Mouse (Mus musculus): Measurements from ENCODE around the gene Smim8. TPM values are rescaled to one million over a fixed set of nuclear protein-coding genes. Genes with fewer than 3 reads are reported as not detected.

Smim8 gene
- polyA plus RNA-seq (2016; fragmentation: Nextera tagmentation; extraction: Ambion mirVana), result 34.8 and 34.9 TPM in 2 replicates

DNA sequence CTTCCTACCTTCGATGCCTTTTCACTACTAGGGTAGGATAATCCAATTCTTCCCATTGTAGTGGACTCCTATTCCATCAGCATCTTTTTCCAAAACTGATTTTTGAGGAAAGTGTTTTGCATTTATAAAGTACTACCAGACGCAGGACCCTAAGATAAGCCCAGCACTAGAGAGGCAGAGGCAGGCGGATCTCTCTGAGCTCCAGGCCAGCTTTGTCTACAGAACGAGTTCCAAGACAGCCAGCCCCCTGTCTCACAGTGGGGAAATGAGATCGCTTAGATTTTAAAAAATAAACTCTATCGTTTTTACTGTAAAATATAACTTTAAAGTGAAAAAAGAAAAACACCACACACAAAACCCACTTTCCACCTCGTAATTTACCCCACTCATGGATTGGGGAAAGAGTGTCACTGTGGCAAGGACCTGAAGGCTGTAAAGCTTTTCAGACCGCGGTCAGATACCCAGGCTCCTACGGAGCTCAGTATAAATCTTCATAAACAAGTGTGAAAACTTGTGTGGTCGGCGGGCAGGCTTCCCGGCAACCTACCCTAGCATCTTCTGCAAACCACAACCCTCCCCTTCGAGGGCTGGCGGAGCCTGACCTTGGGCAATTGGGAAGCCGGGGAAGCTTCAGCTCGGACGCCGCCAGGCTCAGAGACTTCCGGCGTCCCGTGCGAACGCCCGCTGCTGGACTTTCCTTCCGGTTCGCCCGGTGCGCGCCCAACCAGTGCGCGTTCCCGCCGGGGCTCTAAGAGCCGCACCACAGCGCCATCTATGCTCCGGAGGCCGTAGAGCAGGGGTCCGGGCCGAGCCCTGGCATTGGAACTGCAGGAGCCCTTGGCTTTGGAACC lies at the start of gene Smim8:
Gene Smim8 (minus strand): TSS at position 747 of the 851 bp plus-strand sequence.
- WGBS, result 6% methylated on average over 40 of the region's 40 CpGs
- Histone ChIP-seq H3K36me3 (replicated peaks) (no peaks in the 10 kb centered on the region), H3K4me1 (0 out of 2 replicates have a peak, but pooled peaks cover 3% of the 10 kb centered on the region), H3K4me3 (peak within 1 kb of the TSS; percentile 75), H3K27ac (replicated peaks) (peak within 1 kb of the TSS; percentile 88), H3K27me3 (replicated peaks; ENCODE audit: low read depth, poor library complexity, severe bottlenecking) (no peaks in the 10 kb centered on the region), H3K9me3 (no peaks in the 10 kb centered on the region)
- DNase-seq (ENCODE audit: low spot score), result peak; percentile 94

DNA sequence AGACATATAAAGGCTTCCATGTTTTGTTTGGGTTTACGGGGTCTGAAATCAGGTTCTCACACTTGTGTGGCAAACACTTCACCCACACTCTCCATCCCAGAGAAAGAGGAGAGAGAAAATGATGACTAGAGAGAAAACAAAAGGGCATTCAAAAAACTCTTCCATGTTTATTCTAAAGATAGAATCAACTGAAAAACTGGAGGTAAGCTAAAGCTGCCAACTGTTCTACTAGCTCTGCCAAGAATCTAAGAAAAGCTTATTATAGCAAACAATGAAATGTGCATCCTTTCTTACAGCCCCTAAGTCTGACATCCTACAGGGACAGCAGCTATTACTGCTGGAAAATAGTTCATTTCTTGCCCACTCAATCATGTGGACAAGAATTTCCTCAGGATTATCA lies 45.7 kb upstream of the Smim8 start:
- WGBS, result 89% methylated on average over 1 of the region's 1 CpGs

GRCm38 (mm10) chr4:34819904-34820303 lies 41.7 kb upstream of the Smim8 start:
- Histone ChIP-seq H3K27me3 (replicated peaks; ENCODE audit: low read depth, poor library complexity, severe bottlenecking) (no peaks in the 10 kb centered on the region), H3K9me3 (no peaks in the 10 kb centered on the region), H3K4me3 (no peak overlapping the region), H3K36me3 (replicated peaks) (peaks cover 73% of the 10 kb centered on the region), H3K27ac (replicated peaks) (no peak overlapping the region), H3K4me1 (no peaks in the 10 kb centered on the region)
- DNase-seq (ENCODE audit: low spot score), result no peak
- 91% methylated on average over 4 of the region's 4 CpGs for WGBS

More for the DNA sequence above, 45.7 kb upstream of the Smim8 start:
- Histone ChIP-seq H3K9me3 (no peaks in the 10 kb centered on the region), H3K36me3 (replicated peaks) (peaks cover 56% of the 10 kb centered on the region), H3K27me3 (replicated peaks; ENCODE audit: low read depth, poor library complexity, severe bottlenecking) (no peaks in the 10 kb centered on the region), H3K4me3 (no peak overlapping the region), H3K27ac (replicated peaks) (no peak overlapping the region), H3K4me1 (no peaks in the 10 kb centered on the region)
- no peak for DNase-seq (ENCODE audit: low spot score)

DNA sequence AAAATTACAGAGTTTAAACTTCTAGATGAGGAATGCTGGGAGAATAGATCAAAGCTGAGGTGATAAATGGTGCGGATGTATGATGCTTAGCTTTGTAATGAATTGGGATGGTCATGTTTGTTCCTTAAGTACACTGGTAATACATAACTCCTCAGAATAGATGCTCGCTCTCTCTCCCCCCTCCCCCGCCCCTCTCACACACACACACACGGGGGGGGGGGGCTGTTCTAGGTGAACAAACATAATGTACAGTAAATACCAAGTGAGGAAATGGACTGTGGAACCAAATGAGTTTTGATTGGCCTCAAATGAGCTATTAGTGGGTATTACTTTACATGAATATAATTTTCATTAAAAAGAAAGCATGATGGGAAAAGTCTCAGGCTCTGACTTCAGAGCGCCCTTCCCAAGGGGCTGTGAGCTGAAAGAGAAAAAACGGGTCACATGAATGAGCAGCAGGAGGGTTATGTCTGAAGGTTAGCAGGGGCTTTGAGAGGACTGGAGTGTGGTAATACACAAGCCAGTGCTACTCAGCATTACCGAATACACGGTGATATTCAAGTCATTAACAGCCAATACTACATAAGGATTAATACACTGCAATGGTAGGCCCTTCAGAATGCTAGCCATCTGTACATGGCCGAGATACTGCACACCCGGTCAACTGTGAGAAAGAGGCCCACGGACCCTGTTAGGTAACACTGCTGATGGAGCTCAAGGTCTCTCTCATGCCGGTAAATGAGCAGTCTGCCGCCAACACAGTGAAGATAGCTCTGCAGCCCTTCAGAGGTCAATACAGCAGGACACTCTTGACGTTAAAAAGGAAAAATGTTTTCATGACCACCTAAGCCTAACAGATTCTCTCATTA lies 23.2 kb upstream of the Smim8 start:
- Histone ChIP-seq H3K27me3 (replicated peaks; ENCODE audit: low read depth, poor library complexity, severe bottlenecking) (no peaks in the 10 kb centered on the region), H3K4me1 (no peaks in the 10 kb centered on the region), H3K27ac (replicated peaks) (no peak overlapping the region), H3K9me3 (no peaks in the 10 kb centered on the region), H3K36me3 (replicated peaks) (peaks cover 29% of the 10 kb centered on the region), H3K4me3 (no peak overlapping the region)
- DNase-seq (ENCODE audit: low spot score), result no peak
- WGBS, result 85% methylated on average over 14 of the region's 14 CpGs

DNA sequence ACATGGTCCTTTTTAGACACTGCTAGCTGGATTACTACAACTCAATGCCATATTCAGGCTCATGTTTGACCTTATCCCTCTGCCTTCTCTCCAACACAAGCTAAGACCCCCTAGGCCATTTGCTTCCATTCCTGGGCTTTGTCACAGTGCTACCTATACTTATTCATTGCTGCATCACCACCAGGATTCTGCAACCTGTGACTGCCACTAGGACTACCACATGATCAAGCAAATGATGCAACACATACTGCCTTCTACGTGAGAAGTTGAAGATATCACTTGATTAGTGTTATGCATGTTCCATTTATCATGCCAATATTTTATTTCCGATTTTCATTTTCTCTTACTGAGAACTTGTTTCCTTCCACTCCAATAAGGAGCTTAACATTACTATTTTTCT lies 19.8 kb upstream of the Smim8 start:
- WGBS, result 90% methylated on average over 2 of the region's 2 CpGs
- no peak for DNase-seq (ENCODE audit: low spot score)
- H3K9me3 ChIP-seq, result no peaks in the 10 kb centered on the region
- peaks cover 5% of the 10 kb centered on the region for H3K36me3 ChIP-seq (replicated peaks)
- no peaks in the 10 kb centered on the region for H3K27me3 ChIP-seq (replicated peaks; ENCODE audit: low read depth, poor library complexity, severe bottlenecking)
- no peaks in the 10 kb centered on the region for H3K4me1 ChIP-seq
- H3K4me3 ChIP-seq, result no peak overlapping the region
- H3K27ac ChIP-seq (replicated peaks), result no peak overlapping the region

DNA sequence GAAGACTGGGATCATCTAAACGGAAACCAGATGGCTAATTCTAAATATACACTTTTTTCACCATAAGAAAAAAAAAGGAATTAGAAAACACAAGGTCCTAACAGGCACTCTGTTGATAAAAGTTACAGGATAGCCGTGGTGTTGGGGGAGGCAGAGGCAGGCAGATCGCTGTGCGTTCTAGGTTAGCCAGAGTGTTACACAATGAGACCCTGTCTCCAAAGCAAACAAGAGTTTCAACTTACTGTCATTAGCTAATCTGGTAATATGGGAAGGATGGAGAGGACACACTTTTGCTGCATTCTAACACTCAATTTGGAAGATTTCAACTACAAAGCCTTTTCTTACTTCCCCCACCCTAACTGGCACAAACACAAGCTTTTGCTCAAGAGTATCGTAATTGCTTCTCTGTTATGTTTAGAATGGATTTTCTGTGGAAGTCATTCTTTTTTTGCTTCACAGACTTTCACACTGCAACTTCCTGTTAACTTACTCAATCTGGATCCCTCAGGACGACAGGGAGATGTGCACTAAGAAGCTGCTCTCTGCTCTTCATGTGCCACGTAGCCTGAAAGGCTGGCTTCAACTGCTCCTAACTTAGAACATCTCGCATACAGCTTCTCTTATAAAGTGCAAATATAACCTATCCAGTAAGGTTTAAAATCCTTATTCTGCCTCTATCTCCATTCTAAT lies 19.2 kb upstream of the Smim8 start:
- no peaks in the 10 kb centered on the region for H3K4me1 ChIP-seq
- no peaks in the 10 kb centered on the region; the same call in none of the 2 replicates for H3K36me3 ChIP-seq (replicated peaks)
- H3K4me3 ChIP-seq, result no peak overlapping the region
- H3K9me3 ChIP-seq, result no peaks in the 10 kb centered on the region
- DNase-seq (ENCODE audit: low spot score), result no peak
- H3K27ac ChIP-seq (replicated peaks), result no peak overlapping the region
- H3K27me3 ChIP-seq (replicated peaks; ENCODE audit: low read depth, poor library complexity, severe bottlenecking), result no peaks in the 10 kb centered on the region
- 74% methylated on average over 8 of the region's 8 CpGs for WGBS

DNA sequence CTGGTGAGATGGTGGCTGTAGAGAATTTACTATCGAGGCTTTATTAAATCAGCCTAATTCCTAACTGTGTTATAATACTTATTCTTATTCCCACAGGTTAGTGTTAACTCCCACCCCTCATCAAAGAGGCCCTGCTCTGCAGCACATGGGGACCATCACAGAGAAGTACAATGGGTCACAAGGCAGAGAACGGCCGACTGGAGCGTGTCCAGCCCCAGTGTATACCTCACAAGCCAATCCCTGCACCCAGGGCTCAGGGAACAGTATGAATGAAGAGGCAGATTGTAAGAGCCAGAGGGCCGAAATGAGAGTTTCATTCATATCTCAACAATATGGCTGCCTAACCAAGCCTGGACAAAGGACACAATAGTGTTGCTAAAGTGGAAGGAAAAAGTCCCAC lies 18.1 kb upstream of the Smim8 start:
- no peak overlapping the region for H3K4me3 ChIP-seq
- no peak for DNase-seq (ENCODE audit: low spot score)
- 87% methylated on average over 5 of the region's 5 CpGs for WGBS
- no peaks in the 10 kb centered on the region for H3K36me3 ChIP-seq (replicated peaks)
- H3K27me3 ChIP-seq (replicated peaks; ENCODE audit: low read depth, poor library complexity, severe bottlenecking), result no peaks in the 10 kb centered on the region
- H3K27ac ChIP-seq (replicated peaks), result no peak overlapping the region
- H3K9me3 ChIP-seq, result no peaks in the 10 kb centered on the region
- no peaks in the 10 kb centered on the region for H3K4me1 ChIP-seq

DNA sequence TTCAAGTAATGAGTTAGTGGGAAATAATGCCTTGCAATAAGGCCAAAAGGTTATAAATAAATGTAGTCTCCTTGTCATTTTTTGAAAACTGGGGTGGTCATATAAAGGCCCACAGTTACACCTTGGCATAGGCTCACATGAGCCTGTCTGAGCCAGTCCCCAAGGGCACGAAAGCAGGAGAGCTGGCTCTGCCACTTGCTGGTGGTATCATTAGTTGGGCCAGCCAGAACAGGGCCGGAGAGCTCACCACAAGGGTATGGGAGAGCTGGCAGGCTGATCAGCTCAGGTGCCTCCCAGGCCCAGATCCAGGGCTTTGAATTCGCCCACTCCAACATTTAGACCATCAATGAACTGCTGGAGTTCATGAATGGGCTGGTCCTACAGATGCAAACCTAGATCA lies 8.3 kb upstream of the Smim8 start:
- Histone ChIP-seq H3K4me1 (0 out of 2 replicates have a peak, but pooled peaks cover 5% of the 10 kb centered on the region), H3K27ac (replicated peaks) (no peak overlapping the region), H3K27me3 (replicated peaks; ENCODE audit: low read depth, poor library complexity, severe bottlenecking) (no peaks in the 10 kb centered on the region), H3K36me3 (replicated peaks) (no peaks in the 10 kb centered on the region), H3K9me3 (no peaks in the 10 kb centered on the region), H3K4me3 (no peak overlapping the region)
- no peak for DNase-seq (ENCODE audit: low spot score)
- 90% methylated on average over 3 of the region's 3 CpGs for WGBS

GRCm38 (mm10) chr4:34785646-34786045 lies 7.4 kb upstream of the Smim8 start:
- H3K27ac ChIP-seq (replicated peaks), result no peak overlapping the region
- H3K36me3 ChIP-seq (replicated peaks), result no peaks in the 10 kb centered on the region
- no peaks in the 10 kb centered on the region for H3K9me3 ChIP-seq
- H3K4me1 ChIP-seq, result 0 out of 2 replicates have a peak, but pooled peaks cover 5% of the 10 kb centered on the region
- H3K4me3 ChIP-seq, result no peak overlapping the region
- DNase-seq (ENCODE audit: low spot score), result no peak
- H3K27me3 ChIP-seq (replicated peaks; ENCODE audit: low read depth, poor library complexity, severe bottlenecking), result no peaks in the 10 kb centered on the region
- WGBS, result 48% methylated on average over 2 of the region's 2 CpGs

DNA sequence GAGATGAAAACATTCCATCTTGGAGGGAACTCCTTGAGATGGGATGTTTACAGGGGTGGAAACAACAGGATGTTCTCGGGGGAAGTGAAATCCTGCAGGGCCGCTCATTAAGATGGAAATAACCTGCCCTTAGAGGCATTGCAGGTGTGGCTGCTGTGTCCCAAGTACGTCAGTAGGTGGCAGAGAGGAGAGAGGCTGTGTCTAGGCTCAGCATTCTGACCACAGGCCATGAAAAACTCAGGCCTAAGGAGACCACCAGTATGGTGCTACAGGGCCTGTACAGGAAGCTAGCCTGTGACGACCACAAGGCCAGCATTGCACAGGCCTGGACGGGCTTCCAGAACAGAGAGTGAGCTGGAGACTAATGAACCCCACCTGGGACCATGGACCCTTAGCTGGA lies 6.6 kb upstream of the Smim8 start:
- H3K9me3 ChIP-seq, result no peaks in the 10 kb centered on the region
- H3K36me3 ChIP-seq (replicated peaks), result no peaks in the 10 kb centered on the region
- no peak for DNase-seq (ENCODE audit: low spot score)
- no peak overlapping the region for H3K4me3 ChIP-seq
- H3K27ac ChIP-seq (replicated peaks), result no peak overlapping the region
- 0 out of 2 replicates have a peak, but pooled peaks cover 5% of the 10 kb centered on the region for H3K4me1 ChIP-seq
- whole genome bisulfite sequencing, result 55% methylated on average over 5 of the region's 5 CpGs
- H3K27me3 ChIP-seq (replicated peaks; ENCODE audit: low read depth, poor library complexity, severe bottlenecking), result no peaks in the 10 kb centered on the region

DNA sequence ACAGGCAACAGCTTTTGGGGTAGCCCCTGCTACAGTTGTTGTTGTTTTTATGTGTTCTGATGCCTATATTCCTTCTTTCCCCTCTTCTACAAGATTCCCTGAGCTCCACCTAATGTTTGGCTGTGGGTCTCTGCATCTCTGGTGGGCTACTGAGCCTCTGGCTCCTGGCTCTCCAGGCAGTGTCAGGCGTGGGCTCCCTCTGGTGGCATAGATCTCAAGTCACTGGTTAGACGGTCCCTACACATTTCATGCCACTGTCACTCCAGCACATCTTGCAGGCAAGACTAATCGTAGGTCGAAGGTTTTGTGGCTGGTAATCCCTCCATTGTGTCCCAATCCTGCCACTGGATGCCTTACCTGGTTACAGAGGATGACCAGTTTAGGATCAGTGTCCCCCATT lies 4.5 kb upstream of the Smim8 start:
- no peak for DNase-seq (ENCODE audit: low spot score)
- Histone ChIP-seq H3K36me3 (replicated peaks) (no peaks in the 10 kb centered on the region), H3K4me1 (0 out of 2 replicates have a peak, but pooled peaks cover 5% of the 10 kb centered on the region), H3K9me3 (no peaks in the 10 kb centered on the region), H3K27ac (replicated peaks) (no peak overlapping the region), H3K27me3 (replicated peaks; ENCODE audit: low read depth, poor library complexity, severe bottlenecking) (no peaks in the 10 kb centered on the region), H3K4me3 (no peak overlapping the region)
- WGBS, result 30% methylated on average over 4 of the region's 4 CpGs

Measured in embryonic facial prominence, embryonic 10.5 days (tissue).